Mouse (Mus musculus): ENCODE data around the gene Pter.

GRCm38 (mm10) chr2:12977367-12977766 is 53.5 kb downstream of the Pter start:
- TF ChIP-seq CTCF (IDR thresholded peaks at IDR 0.05; ENCODE audit: low read depth) (no peak), EP300 (IDR thresholded peaks at IDR 0.05; ENCODE audit: low read depth) (no peak)
